Mouse (Mus musculus): ENCODE data around the gene Alkbh3.

Alkbh3 gene

DNA sequence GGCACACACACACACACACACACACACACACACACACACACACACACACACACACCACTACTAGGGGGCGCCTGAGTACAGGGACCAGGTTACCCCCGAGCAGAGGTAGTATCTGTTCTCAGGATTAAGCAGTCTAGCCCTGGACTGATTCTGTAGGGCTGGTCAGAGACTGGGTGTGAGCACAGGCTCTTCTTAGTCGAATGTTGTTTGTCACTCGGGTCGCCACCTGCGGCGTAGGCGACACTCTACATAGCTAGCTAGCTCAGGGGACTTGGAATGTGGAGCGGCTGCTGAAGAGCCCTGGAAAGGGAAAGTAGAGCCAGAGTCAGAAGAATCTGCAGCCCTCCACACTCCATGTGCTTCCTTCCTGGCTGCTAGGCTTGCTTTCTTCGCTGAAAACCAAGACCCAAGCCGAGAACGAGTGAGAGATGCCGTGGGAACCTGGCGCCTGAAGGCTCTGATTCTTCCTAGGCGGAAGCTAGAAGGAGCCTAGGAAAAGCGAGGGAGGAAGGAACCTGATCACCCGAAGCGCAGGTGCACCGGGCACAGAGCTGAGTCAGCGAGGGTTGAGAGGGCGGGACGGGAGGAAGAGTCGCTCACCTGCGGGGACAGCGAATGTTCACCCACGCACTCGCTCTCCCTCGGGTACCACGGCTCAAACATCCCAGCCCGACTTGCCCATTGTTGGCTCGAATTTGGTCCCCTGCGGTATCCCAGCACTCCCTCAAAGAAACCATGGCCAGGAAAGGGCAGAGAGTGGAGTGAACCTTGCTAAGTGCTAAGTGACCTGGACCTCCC is 55.6 kb downstream of the Alkbh3 start:
- DNase-seq = no peak

DNA sequence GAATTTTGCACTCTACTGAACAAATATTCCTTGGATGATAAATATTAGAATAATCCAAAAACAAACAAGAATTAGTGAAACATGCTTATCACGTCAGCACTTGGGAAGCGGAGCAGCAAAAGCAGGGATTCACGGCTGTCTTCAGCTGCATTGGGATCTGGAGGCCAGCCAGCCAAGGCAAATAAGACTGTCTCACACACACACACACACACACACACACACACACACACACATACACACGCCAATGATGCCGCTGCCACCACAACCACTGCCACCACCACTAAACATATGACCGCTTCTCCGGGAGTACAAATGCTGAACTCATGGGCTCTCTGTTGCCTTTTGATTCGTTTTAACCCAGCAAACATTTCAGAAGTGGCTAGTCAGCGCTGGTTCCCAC is 56.9 kb downstream of the Alkbh3 start:
- no peak for DNase-seq

DNA sequence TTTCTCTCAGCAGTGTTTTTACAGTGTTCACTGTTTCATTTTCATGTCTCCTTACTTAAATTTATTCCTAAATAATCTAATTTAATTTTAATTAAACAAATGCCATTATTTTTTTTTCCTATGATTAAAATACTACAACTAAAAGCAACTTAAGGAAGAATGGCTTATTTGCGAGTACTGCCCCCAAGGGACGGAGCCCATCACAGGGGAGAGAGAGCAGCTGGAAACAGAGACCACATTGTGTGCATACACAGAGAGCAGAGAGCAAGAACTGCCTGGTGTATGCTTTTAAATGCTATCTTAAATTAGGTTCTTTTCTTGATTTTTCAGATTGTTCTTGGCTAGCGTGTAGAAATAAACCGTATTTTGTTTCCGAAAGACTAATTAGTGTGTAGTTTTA is 63.6 kb downstream of the Alkbh3 start:
- DNase-seq = no peak

DNA sequence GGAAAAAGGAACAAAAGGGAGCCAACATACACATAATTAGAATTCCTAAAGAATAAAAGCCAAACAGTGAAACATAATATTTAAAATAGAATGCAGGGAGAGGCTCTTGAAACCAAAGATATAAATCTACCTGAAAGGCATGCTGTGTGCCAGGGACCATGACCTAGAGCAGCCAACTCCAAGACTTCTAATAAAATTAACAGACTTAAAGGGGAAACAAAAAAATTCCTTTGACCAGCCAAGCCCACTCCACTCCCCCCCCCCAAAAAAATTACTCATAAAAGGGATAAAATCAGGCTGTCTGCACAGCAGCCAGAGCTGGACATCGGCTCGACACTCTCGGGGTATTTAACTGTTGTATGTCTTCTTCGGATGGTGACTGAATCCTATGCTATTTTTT is 65.8 kb downstream of the Alkbh3 start:
- no peak for DNase-seq

DNA sequence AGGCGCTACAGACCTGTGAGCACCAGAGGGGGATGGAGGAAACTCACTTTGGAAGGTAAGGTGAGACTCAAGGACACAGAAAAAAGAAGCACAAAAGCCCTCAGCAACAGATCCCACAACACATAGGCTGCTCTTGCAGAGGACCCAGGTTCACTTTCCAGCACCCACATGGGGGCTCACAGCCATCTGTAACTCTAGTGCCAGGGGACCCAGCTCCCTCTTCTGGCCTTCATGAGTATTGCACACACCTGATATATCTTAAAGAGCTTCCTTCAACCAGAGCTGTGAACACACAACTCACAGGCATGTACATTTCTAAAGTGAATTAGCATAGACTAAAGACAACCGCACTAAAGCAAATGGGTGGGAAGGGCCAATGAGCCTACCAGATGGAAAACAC is 66.5 kb downstream of the Alkbh3 start:
- DNase-seq = no peak

GRCm38 (mm10) chr2:93941670-93942069 is 68.9 kb downstream of the Alkbh3 start:
- no peak for DNase-seq

DNA sequence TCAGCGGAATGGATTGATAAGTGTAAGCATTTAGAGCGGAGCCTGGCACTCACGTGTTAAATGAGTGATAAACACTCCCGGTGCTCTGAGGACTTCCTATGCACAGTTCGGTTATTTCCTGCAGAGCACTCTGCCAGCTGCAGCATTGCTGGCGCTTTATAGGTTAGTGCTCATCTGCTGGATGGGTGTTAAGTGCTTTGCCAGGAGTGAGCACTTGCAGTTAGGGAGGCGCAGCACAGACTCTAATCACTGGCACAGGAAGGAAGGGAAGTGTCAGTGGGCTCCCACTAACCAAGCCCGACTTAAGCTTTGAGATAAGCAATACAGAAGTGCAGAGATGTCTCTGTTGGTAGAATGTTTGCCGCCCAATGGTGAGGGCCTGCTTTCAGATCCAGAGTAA is 72.1 kb downstream of the Alkbh3 start:
- peak in 1 of 2 experiments; percentile 2 for DNase-seq
